Mouse (Mus musculus) E14TG2a.4 (cell line): ENCODE data around the gene March5.

Source experiments
- CTCF ChIP-seq: conservative IDR thresholded peaks from 2 replicates; pipeline ENCODE4 v1.5.1; 2014; ENCODE audit warnings: low read length
- NANOG ChIP-seq: IDR thresholded peaks from 2 replicates; pipeline ENCODE4 v1.6.1; 2014; ENCODE audit warnings: borderline replicate concordance, low read length, mixed read lengths

GRCm38 (mm10) chr19:37203371-37203770 is 4.0 kb upstream of the March5 start:
- no peak for TF ChIP-seq CTCF
- TF ChIP-seq NANOG = no peak
